Mouse (Mus musculus): ENCODE measurements at regions not wholly inside any gene's neighbourhood (a gene's known extent, or its start where the extent isn't known, plus 50 kb on each side); places are given as distances from the start of the nearest gene placed in this dataset.

DNA sequence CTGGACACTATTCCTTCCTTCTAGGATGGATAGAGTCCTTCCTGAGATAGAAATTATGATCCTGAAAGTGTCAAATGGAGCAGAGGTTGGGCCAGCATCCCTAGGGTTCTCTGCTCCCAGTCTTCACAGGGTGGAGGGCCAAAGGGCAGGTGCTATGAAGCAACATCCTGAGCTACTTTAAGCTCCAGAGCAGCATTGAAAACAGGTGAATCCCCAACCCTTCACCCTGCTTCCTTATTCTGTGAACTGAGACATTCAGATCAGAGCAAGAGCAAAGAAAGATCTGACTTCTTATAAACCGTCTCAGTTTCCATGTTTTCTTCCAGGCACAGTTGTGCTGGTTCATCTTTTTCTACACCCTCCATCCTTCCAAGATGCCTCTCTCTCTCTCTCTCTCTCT lies 185.1 kb downstream of the Cog6 start:
- TF ChIP-seq CTCF (IDR thresholded peaks at IDR 0.05; ENCODE audit: borderline replicate concordance, insufficient read depth, low read depth, low read length) (no peak), POLR2A (IDR thresholded peaks at IDR 0.05; ENCODE audit: borderline replicate concordance, insufficient read depth, low read length) (no peak)

All from cerebellum, adult 2 months (tissue).